Mouse (Mus musculus): ENCODE measurements at regions not wholly inside any gene's neighbourhood (a gene's known extent, or its start where the extent isn't known, plus 50 kb on each side); places are given as distances from the start of the nearest gene placed in this dataset.

DNA sequence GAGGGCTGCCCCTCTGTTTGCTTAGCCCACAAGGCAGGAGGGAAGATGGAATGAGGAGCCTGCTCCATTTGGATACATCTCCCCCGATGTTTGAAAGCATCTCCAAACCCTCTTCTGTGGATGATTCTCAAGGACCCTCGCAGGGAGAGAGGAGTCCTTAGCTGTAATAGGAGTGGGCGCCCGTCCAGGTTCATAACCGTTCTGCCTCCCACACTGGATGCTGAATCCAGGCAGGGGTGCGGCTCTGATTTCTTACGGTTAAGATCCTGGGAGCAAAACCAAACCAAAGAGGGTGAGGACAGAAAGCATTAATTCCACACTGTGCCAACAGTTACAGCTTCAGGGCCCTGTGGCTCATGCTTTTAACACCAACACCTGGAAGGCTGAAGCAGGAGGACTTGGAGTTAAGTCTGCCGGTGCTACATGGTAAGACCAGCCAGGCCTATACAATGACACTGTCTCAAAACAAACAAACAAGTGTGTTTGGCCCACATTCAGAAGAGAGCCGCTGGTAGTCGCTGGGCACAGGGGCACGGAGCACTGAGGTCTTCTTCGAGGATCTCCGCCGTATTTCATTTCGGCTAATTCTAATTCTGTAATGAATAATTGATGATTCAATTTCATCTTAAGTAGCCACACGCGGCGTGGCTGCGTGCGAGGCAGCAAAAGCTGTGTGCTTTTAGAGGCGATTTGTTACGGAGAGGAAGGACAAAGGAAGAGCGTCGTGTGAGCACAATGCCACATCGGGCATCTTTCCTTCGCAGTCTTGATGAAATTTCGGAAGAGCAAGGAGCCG lies 233.8 kb downstream of the Sipa1l2 start:
- no peak for ATAC-seq (replicated peaks; ENCODE audit: low FRiP score)
- no peak for DNase-seq (ENCODE audit: low spot score)
- WGBS, result 82% methylated on average over 28 of the region's 28 CpGs
- no peak overlapping the region for H3K27ac ChIP-seq (ENCODE audit: low read depth, low read length)
- 0 out of 2 replicates have a peak, but pooled peaks cover 3% of the 10 kb centered on the region for H3K4me1 ChIP-seq (replicated peaks; ENCODE audit: control insufficient read depth, insufficient read depth, low read length)
- H3K27me3 ChIP-seq (replicated peaks; ENCODE audit: control insufficient read depth, insufficient read depth, low read length), result no peaks in the 10 kb centered on the region
- no peak overlapping the region for H3K4me3 ChIP-seq (ENCODE audit: low read depth, low read length)
- no peaks in the 10 kb centered on the region for H3K9me3 ChIP-seq (ENCODE audit: control insufficient read depth, low read length)
- H3K36me3 ChIP-seq (ENCODE audit: control insufficient read depth, insufficient read depth, low read length), result no peaks in the 10 kb centered on the region
- no peak overlapping the region for H3K4me2 ChIP-seq
- no peak overlapping the region for H3K9ac ChIP-seq (ENCODE audit: low read depth, low read length)

DNA sequence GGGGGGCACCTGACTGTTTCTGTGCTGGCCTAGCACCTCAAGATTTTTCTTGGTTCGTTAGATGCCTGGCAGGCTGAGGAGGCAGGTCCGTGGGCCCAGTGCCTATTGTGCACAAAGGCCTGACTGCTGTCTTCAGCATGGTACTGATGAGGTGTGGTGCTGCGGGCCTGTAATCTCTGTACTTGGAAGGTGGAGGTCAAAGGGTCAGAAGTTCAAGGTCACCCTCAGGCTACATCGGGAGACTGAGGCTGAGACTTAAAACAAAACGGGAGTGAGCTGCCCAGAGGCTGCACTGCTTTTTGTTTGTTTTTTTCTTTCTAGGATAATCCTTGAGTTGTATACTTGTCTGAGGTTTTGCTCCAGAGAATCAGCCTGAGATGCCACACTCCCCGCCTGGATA lies 234.4 kb downstream of the Sipa1l2 start:
- no peaks in the 10 kb centered on the region for H3K27me3 ChIP-seq (replicated peaks; ENCODE audit: control insufficient read depth, insufficient read depth, low read length)
- H3K4me2 ChIP-seq, result no peak overlapping the region
- H3K4me3 ChIP-seq (ENCODE audit: low read depth, low read length), result no peak overlapping the region
- no peak overlapping the region for H3K27ac ChIP-seq (ENCODE audit: low read depth, low read length)
- H3K36me3 ChIP-seq (ENCODE audit: control insufficient read depth, insufficient read depth, low read length), result no peaks in the 10 kb centered on the region
- ATAC-seq (replicated peaks; ENCODE audit: low FRiP score), result no peak
- 0 out of 2 replicates have a peak, but pooled peaks cover 3% of the 10 kb centered on the region for H3K4me1 ChIP-seq (replicated peaks; ENCODE audit: control insufficient read depth, insufficient read depth, low read length)
- WGBS, result 63% methylated on average over 6 of the region's 6 CpGs
- H3K9me3 ChIP-seq (ENCODE audit: control insufficient read depth, low read length), result no peaks in the 10 kb centered on the region
- no peak for DNase-seq (ENCODE audit: low spot score)
- H3K9ac ChIP-seq (ENCODE audit: low read depth, low read length), result no peak overlapping the region

DNA sequence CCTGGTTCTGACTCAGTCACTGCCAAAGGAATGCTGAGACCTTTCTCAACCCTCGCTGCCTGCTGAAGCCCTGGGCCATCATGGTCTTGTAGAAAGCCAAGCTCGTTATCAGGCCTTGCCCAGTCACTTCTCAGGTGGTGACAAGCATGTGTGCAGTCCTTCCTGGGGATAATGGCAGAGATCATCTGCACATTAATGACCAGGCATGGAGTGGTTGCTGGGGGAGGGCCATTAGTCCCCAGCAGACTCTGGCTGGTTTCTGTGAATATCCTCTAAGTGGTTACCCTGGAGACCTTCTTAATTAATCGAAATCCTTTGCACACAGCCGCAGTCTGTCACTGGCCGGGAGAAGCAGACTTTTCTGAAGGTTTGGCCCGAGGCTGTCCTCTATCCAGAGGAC lies 239.0 kb downstream of the Sipa1l2 start:
- ATAC-seq (replicated peaks; ENCODE audit: low FRiP score) (no peak), DNase-seq (ENCODE audit: low spot score) (no peak)
- Histone ChIP-seq H3K36me3 (ENCODE audit: control insufficient read depth, insufficient read depth, low read length) (no peaks in the 10 kb centered on the region), H3K9ac (ENCODE audit: low read depth, low read length) (no peak overlapping the region), H3K4me3 (ENCODE audit: low read depth, low read length) (no peak overlapping the region), H3K4me1 (replicated peaks; ENCODE audit: control insufficient read depth, insufficient read depth, low read length) (no peaks in the 10 kb centered on the region), H3K9me3 (ENCODE audit: control insufficient read depth, low read length) (no peaks in the 10 kb centered on the region), H3K27me3 (replicated peaks; ENCODE audit: control insufficient read depth, insufficient read depth, low read length) (no peaks in the 10 kb centered on the region), H3K27ac (ENCODE audit: low read depth, low read length) (no peak overlapping the region), H3K4me2 (no peak overlapping the region)
- 65% methylated on average over 6 of the region's 6 CpGs for WGBS

DNA sequence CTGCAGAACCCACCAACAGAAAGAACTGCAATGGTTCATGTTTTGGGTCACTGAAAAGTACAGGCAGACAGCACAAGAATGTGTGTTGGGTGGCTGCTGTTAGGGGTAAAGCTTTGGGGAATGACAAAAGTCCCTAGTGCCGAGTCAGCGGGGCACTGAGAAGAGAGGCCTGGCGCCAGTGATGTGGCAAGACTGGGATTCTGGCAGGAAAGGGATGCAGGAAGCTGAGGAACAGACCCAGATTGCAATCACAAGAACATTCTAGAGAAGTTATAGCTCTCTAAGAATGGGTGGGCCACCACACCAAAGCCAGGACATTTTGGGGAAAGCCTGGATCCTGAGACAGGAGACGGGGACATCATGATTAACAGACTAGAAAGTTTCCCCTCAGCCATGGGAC lies 241.0 kb downstream of the Sipa1l2 start:
- ATAC-seq (replicated peaks; ENCODE audit: low FRiP score), result no peak
- H3K36me3 ChIP-seq (ENCODE audit: control insufficient read depth, insufficient read depth, low read length), result no peaks in the 10 kb centered on the region
- no peaks in the 10 kb centered on the region for H3K9me3 ChIP-seq (ENCODE audit: control insufficient read depth, low read length)
- 80% methylated on average over 4 of the region's 4 CpGs for WGBS
- H3K9ac ChIP-seq (ENCODE audit: low read depth, low read length), result no peak overlapping the region
- no peaks in the 10 kb centered on the region for H3K4me1 ChIP-seq (replicated peaks; ENCODE audit: control insufficient read depth, insufficient read depth, low read length)
- DNase-seq (ENCODE audit: low spot score), result no peak
- no peak overlapping the region for H3K4me2 ChIP-seq
- no peak overlapping the region for H3K4me3 ChIP-seq (ENCODE audit: low read depth, low read length)
- H3K27me3 ChIP-seq (replicated peaks; ENCODE audit: control insufficient read depth, insufficient read depth, low read length), result no peaks in the 10 kb centered on the region
- H3K27ac ChIP-seq (ENCODE audit: low read depth, low read length), result no peak overlapping the region

DNA sequence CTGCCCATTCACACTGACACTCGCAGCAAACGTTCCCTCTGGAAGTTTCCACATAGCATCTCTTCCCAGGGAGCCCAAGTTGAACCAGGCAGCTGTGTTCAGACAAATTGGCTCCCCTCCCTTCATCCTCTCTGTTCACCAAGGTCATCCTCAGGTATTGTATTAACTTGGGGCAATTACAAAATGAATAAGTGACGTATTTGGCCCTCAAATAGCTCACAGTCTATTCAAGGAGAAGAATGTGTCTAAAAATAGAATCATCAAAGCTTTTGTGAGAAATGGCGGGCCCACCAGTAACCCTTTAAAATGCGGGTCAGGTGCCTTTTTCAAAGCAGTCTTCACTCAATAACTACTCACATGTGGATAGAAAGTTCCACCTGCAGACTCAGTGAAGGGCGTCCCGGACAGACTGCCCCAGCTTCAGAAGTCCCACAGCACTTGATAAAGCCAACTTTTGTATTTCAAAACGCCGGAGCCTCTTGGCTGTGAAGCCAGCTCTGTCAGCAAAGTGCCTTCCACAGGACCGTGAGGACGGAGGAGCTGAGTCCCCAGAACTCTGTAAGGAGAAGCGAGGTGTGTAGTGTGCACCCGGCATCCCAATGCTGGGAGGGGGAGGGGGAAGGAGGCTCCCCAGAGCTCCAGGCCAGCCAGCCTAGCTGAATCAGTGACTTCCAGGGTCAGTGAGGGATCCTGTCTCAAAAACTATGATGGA lies 241.9 kb downstream of the Sipa1l2 start:
- H3K4me3 ChIP-seq (ENCODE audit: low read depth, low read length), result no peak overlapping the region
- H3K27me3 ChIP-seq (replicated peaks; ENCODE audit: control insufficient read depth, insufficient read depth, low read length), result no peaks in the 10 kb centered on the region
- H3K27ac ChIP-seq (ENCODE audit: low read depth, low read length), result no peak overlapping the region
- no peak overlapping the region for H3K9ac ChIP-seq (ENCODE audit: low read depth, low read length)
- H3K36me3 ChIP-seq (ENCODE audit: control insufficient read depth, insufficient read depth, low read length), result no peaks in the 10 kb centered on the region
- no peaks in the 10 kb centered on the region for H3K9me3 ChIP-seq (ENCODE audit: control insufficient read depth, low read length)
- DNase-seq (ENCODE audit: low spot score) (no peak), ATAC-seq (replicated peaks; ENCODE audit: low FRiP score) (no peak)
- no peak overlapping the region for H3K4me2 ChIP-seq
- 70% methylated on average over 13 of the region's 13 CpGs for WGBS
- H3K4me1 ChIP-seq (replicated peaks; ENCODE audit: control insufficient read depth, insufficient read depth, low read length), result no peaks in the 10 kb centered on the region

DNA sequence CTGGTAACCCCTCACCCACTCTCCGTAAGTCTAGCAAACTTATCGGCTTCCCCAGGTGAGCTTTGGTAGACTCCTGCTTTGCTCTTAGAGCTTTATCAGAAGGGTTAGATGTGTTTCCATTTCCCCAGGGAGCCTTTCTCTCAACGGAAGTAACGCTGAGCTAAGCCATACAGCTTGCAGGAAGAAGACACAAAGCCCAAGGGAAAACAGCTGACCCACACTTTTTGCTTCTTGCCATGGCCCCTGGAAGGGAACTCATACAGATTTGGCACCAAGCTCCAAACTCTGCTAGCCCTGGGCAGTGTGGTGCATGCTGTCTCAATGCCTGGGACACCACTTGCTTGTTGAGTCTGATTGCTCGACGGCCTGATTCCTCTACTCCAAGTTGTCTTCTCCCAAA lies 242.6 kb downstream of the Sipa1l2 start:
- Histone ChIP-seq H3K36me3 (ENCODE audit: control insufficient read depth, insufficient read depth, low read length) (no peaks in the 10 kb centered on the region), H3K4me1 (replicated peaks; ENCODE audit: control insufficient read depth, insufficient read depth, low read length) (no peaks in the 10 kb centered on the region), H3K9ac (ENCODE audit: low read depth, low read length) (no peak overlapping the region), H3K27me3 (replicated peaks; ENCODE audit: control insufficient read depth, insufficient read depth, low read length) (no peaks in the 10 kb centered on the region), H3K9me3 (ENCODE audit: control insufficient read depth, low read length) (no peaks in the 10 kb centered on the region), H3K4me3 (ENCODE audit: low read depth, low read length) (no peak overlapping the region), H3K27ac (ENCODE audit: low read depth, low read length) (no peak overlapping the region), H3K4me2 (no peak overlapping the region)
- ATAC-seq (replicated peaks; ENCODE audit: low FRiP score), result no peak
- DNase-seq (ENCODE audit: low spot score), result no peak
- 71% methylated on average over 6 of the region's 6 CpGs for WGBS

DNA sequence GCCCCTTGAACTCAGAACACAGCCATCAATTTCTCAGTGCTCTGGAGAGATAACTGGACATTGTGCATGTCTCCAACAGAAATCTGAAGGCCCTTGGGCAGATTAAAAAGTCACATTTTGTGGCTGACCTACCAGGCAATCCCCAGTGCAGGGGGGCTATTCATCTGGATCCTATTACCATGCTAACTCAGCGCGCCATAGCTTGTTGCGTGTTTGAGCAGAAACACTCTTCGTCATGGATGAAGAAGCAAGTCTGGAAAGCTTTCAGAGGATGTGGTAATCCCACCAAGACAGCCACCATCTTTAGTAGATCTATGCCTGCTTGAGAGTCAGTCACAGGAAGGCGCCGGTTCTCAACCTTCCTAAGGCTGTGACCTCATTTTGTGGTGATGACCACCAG lies 243.9 kb downstream of the Sipa1l2 start:
- no peaks in the 10 kb centered on the region for H3K4me1 ChIP-seq (replicated peaks; ENCODE audit: control insufficient read depth, insufficient read depth, low read length)
- DNase-seq (ENCODE audit: low spot score) (no peak), ATAC-seq (replicated peaks; ENCODE audit: low FRiP score) (no peak)
- 87% methylated on average over 6 of the region's 6 CpGs for WGBS
- H3K36me3 ChIP-seq (ENCODE audit: control insufficient read depth, insufficient read depth, low read length), result no peaks in the 10 kb centered on the region
- no peak overlapping the region for H3K4me2 ChIP-seq
- no peaks in the 10 kb centered on the region for H3K9me3 ChIP-seq (ENCODE audit: control insufficient read depth, low read length)
- no peak overlapping the region for H3K9ac ChIP-seq (ENCODE audit: low read depth, low read length)
- H3K27me3 ChIP-seq (replicated peaks; ENCODE audit: control insufficient read depth, insufficient read depth, low read length), result no peaks in the 10 kb centered on the region
- no peak overlapping the region for H3K4me3 ChIP-seq (ENCODE audit: low read depth, low read length)
- no peak overlapping the region for H3K27ac ChIP-seq (ENCODE audit: low read depth, low read length)

DNA sequence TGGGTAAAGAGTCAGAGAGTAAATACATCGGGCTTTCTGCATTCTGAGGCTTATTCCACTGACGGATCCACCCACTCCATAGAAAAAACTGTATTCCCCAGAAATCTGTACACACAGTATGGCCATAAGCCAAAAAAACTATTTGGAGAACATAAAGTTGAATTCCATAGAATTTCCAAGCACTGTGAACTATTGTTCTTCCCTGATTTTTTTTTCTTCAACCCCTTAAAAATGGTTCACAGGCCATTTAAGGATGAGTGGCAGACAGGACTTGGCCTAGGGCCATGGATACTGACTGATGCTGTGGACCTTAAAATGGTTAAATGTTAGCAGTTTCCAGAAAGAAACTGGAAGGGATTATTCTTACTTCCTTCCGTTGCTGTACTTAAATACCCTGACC lies 247.0 kb downstream of the Sipa1l2 start:
- H3K9me3 ChIP-seq (ENCODE audit: control insufficient read depth, low read length), result no peaks in the 10 kb centered on the region
- no peaks in the 10 kb centered on the region for H3K36me3 ChIP-seq (ENCODE audit: control insufficient read depth, insufficient read depth, low read length)
- no peak overlapping the region for H3K27ac ChIP-seq (ENCODE audit: low read depth, low read length)
- no peak overlapping the region for H3K9ac ChIP-seq (ENCODE audit: low read depth, low read length)
- no peak overlapping the region for H3K4me3 ChIP-seq (ENCODE audit: low read depth, low read length)
- no peaks in the 10 kb centered on the region for H3K27me3 ChIP-seq (replicated peaks; ENCODE audit: control insufficient read depth, insufficient read depth, low read length)
- H3K4me2 ChIP-seq, result no peak overlapping the region
- WGBS, result 81% methylated on average over 3 of the region's 3 CpGs
- no peak for ATAC-seq (replicated peaks; ENCODE audit: low FRiP score)
- no peaks in the 10 kb centered on the region for H3K4me1 ChIP-seq (replicated peaks; ENCODE audit: control insufficient read depth, insufficient read depth, low read length)
- DNase-seq (ENCODE audit: low spot score), result no peak

DNA sequence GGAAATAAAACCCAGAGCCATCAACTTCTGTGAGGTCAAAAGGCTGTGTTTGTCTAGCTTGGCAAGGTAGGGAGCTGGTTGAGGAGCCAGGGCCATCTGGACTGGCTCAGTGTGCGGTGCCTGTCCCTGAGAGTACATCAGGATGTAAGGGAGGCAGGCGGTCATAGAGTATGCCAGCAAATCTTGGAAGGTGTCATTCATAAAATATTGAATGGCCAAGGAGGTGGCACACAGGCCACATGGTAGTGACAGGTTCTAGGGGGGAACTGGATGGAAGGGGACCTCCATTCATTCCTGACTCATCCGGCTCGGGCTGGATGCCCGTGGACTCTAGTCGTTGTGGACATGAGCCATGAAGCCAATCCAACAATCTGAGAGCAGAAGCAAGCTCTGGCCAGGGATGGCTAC lies 252.0 kb downstream of the Sipa1l2 start:
- H3K9ac ChIP-seq (ENCODE audit: low read depth, low read length), result no peak overlapping the region
- no peak overlapping the region for H3K4me2 ChIP-seq
- no peak overlapping the region for H3K4me3 ChIP-seq (ENCODE audit: low read depth, low read length)
- H3K27me3 ChIP-seq (replicated peaks; ENCODE audit: control insufficient read depth, insufficient read depth, low read length), result no peaks in the 10 kb centered on the region
- H3K27ac ChIP-seq (ENCODE audit: low read depth, low read length), result no peak overlapping the region
- 85% methylated on average over 6 of the region's 6 CpGs for WGBS
- H3K36me3 ChIP-seq (ENCODE audit: control insufficient read depth, insufficient read depth, low read length), result no peaks in the 10 kb centered on the region
- no peaks in the 10 kb centered on the region for H3K9me3 ChIP-seq (ENCODE audit: control insufficient read depth, low read length)
- no peaks in the 10 kb centered on the region for H3K4me1 ChIP-seq (replicated peaks; ENCODE audit: control insufficient read depth, insufficient read depth, low read length)
- ATAC-seq (replicated peaks; ENCODE audit: low FRiP score) (no peak), DNase-seq (ENCODE audit: low spot score) (no peak)

All from liver, embryonic 11.5 days (tissue).